Mouse (Mus musculus) cerebellum, adult 2 months (tissue): ENCODE results near the gene Cdiptos.

Experiments
- CTCF ChIP-seq: fragments of 200-500 bp; IDR thresholded peaks from 2 replicates; pipeline ENCODE4 v1.5.1; 2011; ENCODE audit warnings: low read depth, mild to moderate bottlenecking, control low read depth, low read length, moderate library complexity, borderline replicate concordance; ENCODE audit not compliant: insufficient read depth
- POLR2A ChIP-seq: fragments of 200-500 bp; IDR thresholded peaks from 2 replicates; pipeline ENCODE4 v1.6.1; 2011; ENCODE audit warnings: low read length, control low read depth, borderline replicate concordance; ENCODE audit not compliant: insufficient read depth

DNA sequence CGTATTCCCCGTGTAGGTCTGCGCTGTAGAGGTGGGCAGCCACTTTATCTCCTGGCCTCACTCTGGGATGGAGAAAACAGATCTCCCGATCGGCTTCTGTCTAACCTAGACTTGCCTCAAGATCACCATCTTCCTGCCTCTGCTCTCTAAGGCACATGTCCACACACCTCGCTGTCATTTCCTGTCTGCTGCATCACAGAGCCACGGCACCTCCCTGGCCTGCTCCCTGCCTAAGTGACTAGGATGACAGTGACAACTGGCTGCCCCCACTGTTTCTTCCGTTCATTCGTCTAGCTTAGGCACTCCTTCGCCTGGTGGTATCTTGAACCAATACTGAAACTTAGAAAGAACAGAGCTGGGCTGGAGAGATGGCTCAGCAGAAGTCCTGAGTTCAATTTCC, 23.7 kb upstream of the Cdiptos start:
- TF ChIP-seq CTCF (no peak), POLR2A (no peak)
